In the genomic region with DNA sequence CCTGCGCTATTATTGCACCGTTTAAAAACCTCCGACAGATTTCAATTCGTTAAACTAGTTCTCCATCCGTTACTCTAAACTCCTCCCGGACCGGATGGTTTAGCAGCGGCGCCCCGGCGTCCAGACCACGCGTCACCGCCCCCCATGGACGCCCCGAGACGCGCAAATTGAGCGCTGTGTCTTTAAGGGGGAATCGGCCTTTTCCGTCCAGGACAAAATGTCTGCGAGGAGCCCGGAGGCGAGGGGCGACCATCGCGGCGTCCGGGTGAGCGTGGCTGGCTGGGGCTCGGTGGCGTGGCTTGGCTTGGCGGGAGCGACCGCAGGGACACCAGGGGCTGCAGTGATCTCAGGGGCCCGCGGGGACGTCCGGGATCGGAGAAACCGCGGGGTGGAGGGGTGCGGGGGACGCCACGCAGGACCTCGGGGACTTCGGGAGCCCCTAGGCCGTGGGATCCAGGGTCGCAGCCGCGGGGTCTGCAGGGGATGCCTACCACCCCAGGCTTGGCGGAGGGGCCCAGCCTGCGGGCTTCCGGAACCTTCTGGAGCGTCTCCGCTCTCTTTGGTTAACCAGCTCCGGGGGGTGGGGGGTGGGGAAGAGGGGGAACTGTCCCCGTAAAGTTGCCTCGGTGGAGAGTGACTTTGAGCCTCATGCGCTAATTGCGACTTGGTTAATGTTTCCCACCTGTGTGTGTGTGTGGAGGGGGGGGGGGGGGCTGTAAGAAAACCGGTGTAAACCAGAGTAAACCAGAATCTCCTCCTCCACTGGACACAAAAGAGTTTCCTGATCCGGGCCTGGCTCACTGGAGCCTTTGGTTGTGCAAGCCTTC, we compare ENCODE assay signal across 8 mouse cellular contexts. TPM values are rescaled to one million over a fixed set of nuclear protein-coding genes. Genes with fewer than 3 reads are reported as not detected.
DNase-seq lines count a peak whose midpoint lies in the region; ATAC-seq and TF ChIP-seq lines count a peak whose summit lies in the region.

No protein-coding gene starts in this region.

- TF ChIP-seq POLR2A in bone marrow, adult 2 months (IDR thresholded peaks at IDR 0.05; ENCODE audit: borderline replicate concordance, control insufficient read depth, low read depth, low read length) = no peak

- WGBS in bone marrow, adult 2 months = under 1% methylated on average over 63 of the region's 63 CpGs
- under 1% methylated on average over 63 of the region's 63 CpGs for WGBS in forebrain, embryonic 11.5 days
- WGBS in lung, embryonic 15.5 days = 2% methylated on average over 62 of the region's 63 CpGs

- no peaks in the 10 kb centered on the region for H3K9me3 ChIP-seq in forebrain, embryonic 11.5 days (ENCODE audit: control insufficient read depth, low read length)
- no peaks in the 10 kb centered on the region for H3K9me3 ChIP-seq in lung, embryonic 15.5 days

- H3K4me2 ChIP-seq in forebrain, embryonic 11.5 days (ENCODE audit: low read depth, low read length, severe bottlenecking) = peak overlapping the region; percentile 87
- peak overlapping the region; percentile 79 for H3K4me2 ChIP-seq in lung, embryonic 15.5 days

- peak; percentile 86 for DNase-seq in forebrain, embryonic 11.5 days (ENCODE audit: low spot score)
- DNase-seq in heart, postnatal 10 days = peak; percentile 83 to 88
- peak; percentile 82 to 89 for DNase-seq in kidney, postnatal 36 days
- DNase-seq in ovary, adult 18-20 months (ENCODE audit: low spot score) = peak; percentile 43
- DNase-seq in thymus, postnatal 10 days (ENCODE audit: low spot score in 2 of 2) = peak; percentile 51 to 52

- intact Hi-C loops in heart, postnatal 10 days (cut with DNase I) = loop anchor here (2.0 kb wide), 2 partner anchors 22 to 50 kb away; a partner anchor contains a TSS

- peaks cover 42% of the 10 kb centered on the region for H3K79me3 ChIP-seq in C2C12 (ENCODE audit: low read depth)

- peaks cover 6% of the 10 kb centered on the region for H3K36me3 ChIP-seq in C2C12 (ENCODE audit: control insufficient read depth, insufficient read depth)
- no peaks in the 10 kb centered on the region for H3K36me3 ChIP-seq in forebrain, embryonic 11.5 days (ENCODE audit: control insufficient read depth, insufficient read depth, low read length)
- no peaks in the 10 kb centered on the region for H3K36me3 ChIP-seq in lung, embryonic 15.5 days

- ATAC-seq in forebrain, embryonic 11.5 days (replicated peaks; ENCODE audit: low FRiP score) = peak; percentile 61
- peak; percentile 73 for ATAC-seq in lung, embryonic 15.5 days (ENCODE audit: borderline replicate concordance, extremely low read depth, low FRiP score, low TSS enrichment)

- H3K27ac ChIP-seq in bone marrow, adult 2 months (ENCODE audit: control insufficient read depth, insufficient read depth, low read depth, low read length, poor library complexity) = peak overlapping the region; percentile 77
- H3K27ac ChIP-seq in forebrain, embryonic 11.5 days (ENCODE audit: low read depth, low read length) = peak overlapping the region; percentile 91
- H3K27ac ChIP-seq in lung, embryonic 15.5 days = peak overlapping the region; percentile 99

- peak overlapping the region; percentile 99 for H3ac ChIP-seq in C2C12 (ENCODE audit: control insufficient read depth, insufficient read length, low read depth)

- H3K79me2 ChIP-seq in C2C12 (ENCODE audit: control insufficient read depth, insufficient read depth) = peaks cover 59% of the 10 kb centered on the region

- peak overlapping the region; percentile 84 for H3K4me3 ChIP-seq in C2C12 (ENCODE audit: insufficient read depth, poor library complexity, severe bottlenecking)
- peak overlapping the region; percentile 67 for H3K4me3 ChIP-seq in bone marrow, adult 2 months (replicated peaks; ENCODE audit: control insufficient read depth, low read depth, low read length)
- peak overlapping the region; percentile 74 for H3K4me3 ChIP-seq in forebrain, embryonic 11.5 days (ENCODE audit: low read depth, low read length)
- peak overlapping the region; percentile 86 for H3K4me3 ChIP-seq in lung, embryonic 15.5 days

- no peak for TF ChIP-seq CTCF in C2C12 (IDR thresholded peaks at IDR 0.05; ENCODE audit: control insufficient read depth, insufficient read depth, insufficient read length)
- TF ChIP-seq CTCF in bone marrow, adult 2 months (IDR thresholded peaks at IDR 0.05; ENCODE audit: control insufficient read depth, insufficient read depth, low read length) = no peak

- H3K27me3 ChIP-seq in C2C12 (ENCODE audit: control insufficient read depth, insufficient read depth, insufficient read length) = no peaks in the 10 kb centered on the region
- no peaks in the 10 kb centered on the region for H3K27me3 ChIP-seq in forebrain, embryonic 11.5 days (ENCODE audit: control insufficient read depth, insufficient read depth, low read length)
- H3K27me3 ChIP-seq in lung, embryonic 15.5 days = no peaks in the 10 kb centered on the region

- H3K9ac ChIP-seq in forebrain, embryonic 11.5 days (ENCODE audit: low read length) = peak overlapping the region; percentile 98
- peak overlapping the region; percentile 98 for H3K9ac ChIP-seq in lung, embryonic 15.5 days

- no peaks in the 10 kb centered on the region; the same call in 1 of the 2 replicates for H3K4me1 ChIP-seq in bone marrow, adult 2 months (ENCODE audit: control insufficient read depth, insufficient read depth, low read length)
- H3K4me1 ChIP-seq in forebrain, embryonic 11.5 days (replicated peaks; ENCODE audit: control insufficient read depth, insufficient read depth, low read length) = peaks cover 13% of the 10 kb centered on the region
- H3K4me1 ChIP-seq in lung, embryonic 15.5 days = peaks cover 34% of the 10 kb centered on the region

TF ChIP-seq in C2C12, 6 proteins besides CTCF, POLR2A, EP300 and RAD21:
- no peak for TF ChIP-seq USF1 (IDR thresholded peaks at IDR 0.05; ENCODE audit: low read depth)
- no peak for TF ChIP-seq MYOD1 (IDR thresholded peaks at IDR 0.05; ENCODE audit: control insufficient read depth, insufficient read length, low read depth)
- TF ChIP-seq MAX (IDR thresholded peaks at IDR 0.05) = peak; percentile 14
- TF ChIP-seq MYOG (IDR thresholded peaks at IDR 0.05; ENCODE audit: control insufficient read depth, extremely low read depth, insufficient read length) = no peak
- no peak for TF ChIP-seq FOSL1 (IDR thresholded peaks at IDR 0.05; ENCODE audit: insufficient read depth, low read length, poor library complexity, severe bottlenecking)
- peak; percentile 63 for TF ChIP-seq CEBPB (IDR thresholded peaks at IDR 0.05; ENCODE audit: low read depth)

RNA-seq across cellular contexts. Expression of a gene that starts 1.9 kb away (rescaled TPM):
- polyA plus RNA-seq in C2C12 (2012; fragmentation: generic; extraction: Trizol) = 22.6 TPM
- 1.8 and 4.0 TPM in 2 replicates for polyA plus RNA-seq in bone marrow, adult 2 months (2011; ENCODE audit: insufficient read depth, insufficient read length, low replicate concordance, missing spikeins)
- 63.9 and 64.5 TPM in 2 replicates for polyA plus RNA-seq in forebrain, embryonic 11.5 days (2014; fragmentation: Nextera tagmentation; extraction: Ambion mirVana)
- 10 to 100 TPM; 29.2 to 30.0 TPM for total RNA-seq in heart, postnatal 10 days (2021)
- 65.0 and 65.6 TPM in 2 replicates for polyA plus RNA-seq in lung, embryonic 15.5 days (2015; fragmentation: Nextera tagmentation; extraction: Ambion mirVana)

RNA-seq across cellular contexts. Expression of a gene that starts 49.9 kb away (rescaled TPM):
- 14.7 TPM for polyA plus RNA-seq in C2C12 (2012; fragmentation: generic; extraction: Trizol)
- polyA plus RNA-seq in bone marrow, adult 2 months (2011; ENCODE audit: insufficient read depth, insufficient read length, low replicate concordance, missing spikeins) = 13.0 and 23.6 TPM in 2 replicates
- 51.6 and 54.4 TPM in 2 replicates for polyA plus RNA-seq in forebrain, embryonic 11.5 days (2014; fragmentation: Nextera tagmentation; extraction: Ambion mirVana)
- total RNA-seq in heart, postnatal 10 days (2021) = 10 to 100 TPM; 25.7 to 28.2 TPM
- polyA plus RNA-seq in lung, embryonic 15.5 days (2015; fragmentation: Nextera tagmentation; extraction: Ambion mirVana) = 31.5 and 34.8 TPM in 2 replicates

Comparison
In these comparisons a context has a peak if more than half of its experiments do, and no peak if none do; other contexts are left out.
1. Peak in every context shown above with its lines: DNase-seq, ATAC-seq, H3K4me3 ChIP-seq and H3K27ac ChIP-seq.